Mouse (Mus musculus) embryonic fibroblast, embryonic 13.5 days (primary cell): ENCODE data around the gene Mapk8ip2. TPM values are rescaled to one million over a fixed set of nuclear protein-coding genes. Genes with fewer than 3 reads are reported as not detected.
A peak's percentile ranks its signal among the peaks of the same experiment; 100 is the strongest.

Experiments used
- H3K27ac ChIP-seq: 2 replicates; pipeline ENCODE4 v1.5.1; 2012; ENCODE audit warnings: low read length, control low read depth, inconsistent platforms; ENCODE audit not compliant: insufficient read depth
- H3K4me1 ChIP-seq: 2 replicates; pipeline ENCODE4 v1.6.1; 2011; ENCODE audit warnings: low read length; ENCODE audit not compliant: control insufficient read depth, insufficient read depth
- H3K4me3 ChIP-seq: 2 replicates; pipeline ENCODE4 v1.5.1; 2011; ENCODE audit warnings: mild to moderate bottlenecking, control low read depth, low read length; ENCODE audit not compliant: insufficient read depth
- CTCF ChIP-seq: IDR thresholded peaks from 2 replicates; pipeline ENCODE4 v1.5.1; 2011; ENCODE audit warnings: mild to moderate bottlenecking, control low read depth, low read length, moderate library complexity, borderline replicate concordance; ENCODE audit not compliant: insufficient read depth
- POLR2A ChIP-seq: IDR thresholded peaks from 2 replicates; pipeline ENCODE4 v1.6.1; 2011; ENCODE audit warnings: low read depth, mild to moderate bottlenecking, control low read depth, low read length, moderate library complexity
- polyA plus RNA-seq: library from polyadenylated mRNA; stranded (reverse); fragments of >200 nt; gene quantifications from 2 replicates; pipeline ENCODE4 v1.2.4, GENCODE M21; 2011; ENCODE audit warnings: low read depth; ENCODE audit not compliant: missing spikeins, insufficient read length

Mapk8ip2 gene
- polyA plus RNA-seq, 1 experiment: 0.49 TPM

GRCm38 (mm10) chr15:89463334-89464235 is 9.9 kb downstream of the Mapk8ip2 start:
- no peaks in the 10 kb centered on the region for H3K4me1 ChIP-seq
- H3K27ac ChIP-seq: no peak overlapping the region
- TF ChIP-seq POLR2A: no peak
- TF ChIP-seq CTCF: no peak
- H3K4me3 ChIP-seq: no peak overlapping the region

- Histone ChIP-seq H3K27ac (no peak overlapping the region), H3K4me1 (no peaks in the 10 kb centered on the region), H3K4me3 (no peak overlapping the region)
- TF ChIP-seq POLR2A: no peak
- no peak for TF ChIP-seq CTCF
These were observed 11.3 kb downstream of the Mapk8ip2 start for GRCm38 (mm10) chr15:89465052-89465451.

DNA sequence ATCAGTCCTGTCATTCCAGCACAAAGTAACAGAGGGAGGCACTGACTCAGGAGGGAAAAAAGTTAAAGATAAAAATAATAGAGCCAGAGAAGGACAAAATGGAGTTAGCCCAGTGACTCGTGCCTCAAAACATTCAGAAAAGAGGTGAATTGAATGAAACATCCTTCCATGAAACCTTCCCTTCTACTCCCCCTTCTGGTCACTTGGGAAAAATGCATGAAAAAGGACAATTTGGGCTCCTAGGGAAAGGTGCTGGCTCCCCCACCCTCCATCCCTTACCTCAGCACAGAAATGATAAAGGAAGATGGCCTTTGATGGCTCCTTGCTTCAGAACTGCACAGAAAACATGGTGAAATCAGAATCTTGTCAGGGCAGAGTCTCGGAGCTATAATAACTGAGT is 14.9 kb downstream of the Mapk8ip2 start:
- no peak overlapping the region for H3K27ac ChIP-seq

GRCm38 (mm10) chr15:89471476-89471875 is 17.8 kb downstream of the Mapk8ip2 start:
- Histone ChIP-seq H3K4me1 (no peaks in the 10 kb centered on the region), H3K27ac (no peak overlapping the region), H3K4me3 (no peak overlapping the region)
- no peak for TF ChIP-seq POLR2A
- no peak for TF ChIP-seq CTCF

More for the DNA sequence above, 14.9 kb downstream of the Mapk8ip2 start:
- TF ChIP-seq CTCF (no peak), POLR2A (no peak)
- Histone ChIP-seq H3K4me1 (no peaks in the 10 kb centered on the region), H3K4me3 (no peak overlapping the region)

- Histone ChIP-seq H3K27ac (no peak overlapping the region), H3K4me1 (peaks cover 4% of the 10 kb centered on the region; the same call in 1 of the 2 replicates), H3K4me3 (no peak overlapping the region)
- no peak for TF ChIP-seq CTCF
- TF ChIP-seq POLR2A: no peak
These were observed 19.7 kb downstream of the Mapk8ip2 start for GRCm38 (mm10) chr15:89473370-89473769.

GRCm38 (mm10) chr15:89473921-89474320 is 20.2 kb downstream of the Mapk8ip2 start:
- H3K27ac ChIP-seq: no peak overlapping the region
- no peak overlapping the region for H3K4me3 ChIP-seq
- H3K4me1 ChIP-seq: peaks cover 4% of the 10 kb centered on the region; the same call in 1 of the 2 replicates
- TF ChIP-seq POLR2A (no peak), CTCF (no peak)

GRCm38 (mm10) chr15:89474596-89475292 is 21.0 kb downstream of the Mapk8ip2 start:
- Histone ChIP-seq H3K4me1 (peaks cover 4% of the 10 kb centered on the region; the same call in 1 of the 2 replicates), H3K4me3 (no peak overlapping the region), H3K27ac (no peak overlapping the region)
- TF ChIP-seq CTCF (no peak), POLR2A (no peak)

GRCm38 (mm10) chr15:89475293-89475600 is 21.5 kb downstream of the Mapk8ip2 start:
- no peak for TF ChIP-seq POLR2A
- no peak for TF ChIP-seq CTCF
- H3K27ac ChIP-seq: no peak overlapping the region

GRCm38 (mm10) chr15:89475611-89476474 is 22.1 kb downstream of the Mapk8ip2 start:
- peak; percentile 95 for TF ChIP-seq POLR2A
- TF ChIP-seq CTCF: no peak
- H3K4me1 ChIP-seq: peaks cover 5% of the 10 kb centered on the region
- peak overlapping the region; percentile 23 for H3K27ac ChIP-seq
- peak overlapping the region; percentile 57 for H3K4me3 ChIP-seq

More at GRCm38 (mm10) chr15:89475293-89475600, 21.5 kb downstream of the Mapk8ip2 start:
- peak overlapping the region; percentile 55 for H3K4me3 ChIP-seq
- H3K4me1 ChIP-seq: peaks cover 4% of the 10 kb centered on the region
